Mouse (Mus musculus) kidney, adult 2 months (tissue): ENCODE measurements around the gene Col8a2. TPM values are rescaled to one million over a fixed set of nuclear protein-coding genes. Genes with fewer than 3 reads are reported as not detected.

Experiments
- DNase-seq: peaks from one replicate; pipeline ENCODE4 v3.0.0; 2021
- H3K27ac ChIP-seq: fragments of 200-500 bp; 2 replicates; pipeline ENCODE4 v1.5.1; 2012; ENCODE audit warnings: low read depth, low read length, control low read depth, inconsistent platforms; ENCODE audit not compliant: insufficient read depth
- H3K27me3 ChIP-seq: fragments of 200-500 bp; replicated peaks from 2 replicates; pipeline ENCODE4 v1.6.1; 2012; ENCODE audit warnings: mild to moderate bottlenecking, moderate library complexity, low read length, inconsistent platforms; ENCODE audit not compliant: control insufficient read depth, insufficient read depth
- H3K36me3 ChIP-seq: fragments of 200-500 bp; 2 replicates; pipeline ENCODE4 v1.6.1; 2012; ENCODE audit warnings: mild to moderate bottlenecking, moderate library complexity, low read length, inconsistent platforms; ENCODE audit not compliant: control insufficient read depth, insufficient read depth
- H3K4me1 ChIP-seq: fragments of 200-500 bp; 2 replicates; pipeline ENCODE4 v1.6.1; 2011; ENCODE audit warnings: low read length; ENCODE audit not compliant: control insufficient read depth, insufficient read depth
- H3K4me3 ChIP-seq: fragments of 200-500 bp; 2 replicates; pipeline ENCODE4 v1.5.1; 2011; ENCODE audit warnings: mild to moderate bottlenecking, low read depth, low read length, control low read depth; ENCODE audit not compliant: insufficient read depth
- CTCF ChIP-seq: fragments of 200-500 bp; conservative IDR thresholded peaks from 2 replicates; pipeline ENCODE4 v1.5.1; 2011; ENCODE audit warnings: low read depth, mild to moderate bottlenecking, control low read depth, low read length, moderate library complexity, mixed read lengths; ENCODE audit not compliant: insufficient read depth, insufficient read length
- POLR2A ChIP-seq: fragments of 200-500 bp; IDR thresholded peaks from one replicate; pipeline ENCODE4 v1.6.1; 2011; ENCODE audit warnings: low read depth, low read length, control low read depth
- WGBS: fragments of 180-500 bp; shearing (Covaris S2); methylation state at CpG from one replicate; pipeline ENCODE4 v1.1.7; 2018; 5-methylcytosine and 5-hydroxymethylcytosine counted together
- polyA plus RNA-seq: library from polyadenylated mRNA; depleted of rRNA; stranded (reverse); fragments of >200 nt; gene quantifications from 2 replicates; pipeline ENCODE4 v1.2.3, GENCODE M21; 2012

Gene Col8a2
- polyA plus RNA-seq, 1 experiment, result 0.31 TPM

DNA sequence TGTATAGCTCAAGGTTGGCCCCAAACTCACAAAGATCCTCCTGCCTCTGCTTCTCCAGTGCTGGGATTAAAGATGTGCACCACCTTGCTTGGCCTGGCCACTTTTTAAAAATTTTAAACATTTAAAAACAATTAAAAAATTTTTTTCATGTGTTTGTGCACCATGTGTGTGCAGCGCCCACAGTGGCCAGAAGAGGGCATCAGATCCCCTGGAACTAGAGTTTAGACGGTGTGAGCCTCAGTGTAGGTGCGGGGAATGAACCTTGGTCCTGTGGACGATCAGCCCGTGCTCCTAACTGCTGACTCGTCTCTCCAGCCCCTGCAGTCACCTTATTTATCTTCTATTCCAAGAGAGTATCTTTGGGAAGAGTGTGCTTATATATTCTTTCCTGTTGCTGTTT, 19.5 kb downstream of the Col8a2 start:
- no peaks in the 10 kb centered on the region for H3K36me3 ChIP-seq
- no peak overlapping the region for H3K27ac ChIP-seq
- peaks cover 3% of the 10 kb centered on the region for H3K4me1 ChIP-seq
- no peaks in the 10 kb centered on the region for H3K27me3 ChIP-seq
- DNase-seq, result no peak
- no peak overlapping the region for H3K4me3 ChIP-seq
- TF ChIP-seq CTCF, result no peak
- no peak for TF ChIP-seq POLR2A
- WGBS, result 90% methylated on average over 6 of the region's 6 CpGs

DNA sequence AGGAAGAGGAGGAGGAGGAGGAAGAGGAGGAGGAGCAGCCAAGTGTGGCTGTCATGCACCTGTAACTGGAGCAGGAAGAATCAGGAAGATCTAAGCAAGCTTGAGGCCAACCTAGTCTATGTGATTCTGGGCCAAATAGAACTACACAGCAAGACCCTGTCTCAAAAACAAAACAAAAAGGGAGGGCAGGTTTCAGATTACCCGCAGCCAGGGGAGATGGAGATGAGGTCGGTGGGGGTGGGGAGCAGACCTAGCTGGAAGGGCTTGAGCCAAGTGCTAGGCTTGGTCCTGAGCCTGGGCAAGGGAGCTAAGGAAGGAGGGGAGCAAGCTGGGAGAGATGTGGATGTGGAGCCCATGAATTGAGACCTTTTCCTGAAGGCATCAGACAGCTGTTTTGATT, 20.2 kb downstream of the Col8a2 start:
- WGBS, result 17% methylated on average over 2 of the region's 2 CpGs
- Histone ChIP-seq H3K36me3 (no peaks in the 10 kb centered on the region), H3K27me3 (no peaks in the 10 kb centered on the region), H3K27ac (no peak overlapping the region), H3K4me3 (no peak overlapping the region), H3K4me1 (peaks cover 3% of the 10 kb centered on the region; the same call in 1 of the 2 replicates)
- no peak for DNase-seq
- TF ChIP-seq CTCF (no peak), POLR2A (no peak)

DNA sequence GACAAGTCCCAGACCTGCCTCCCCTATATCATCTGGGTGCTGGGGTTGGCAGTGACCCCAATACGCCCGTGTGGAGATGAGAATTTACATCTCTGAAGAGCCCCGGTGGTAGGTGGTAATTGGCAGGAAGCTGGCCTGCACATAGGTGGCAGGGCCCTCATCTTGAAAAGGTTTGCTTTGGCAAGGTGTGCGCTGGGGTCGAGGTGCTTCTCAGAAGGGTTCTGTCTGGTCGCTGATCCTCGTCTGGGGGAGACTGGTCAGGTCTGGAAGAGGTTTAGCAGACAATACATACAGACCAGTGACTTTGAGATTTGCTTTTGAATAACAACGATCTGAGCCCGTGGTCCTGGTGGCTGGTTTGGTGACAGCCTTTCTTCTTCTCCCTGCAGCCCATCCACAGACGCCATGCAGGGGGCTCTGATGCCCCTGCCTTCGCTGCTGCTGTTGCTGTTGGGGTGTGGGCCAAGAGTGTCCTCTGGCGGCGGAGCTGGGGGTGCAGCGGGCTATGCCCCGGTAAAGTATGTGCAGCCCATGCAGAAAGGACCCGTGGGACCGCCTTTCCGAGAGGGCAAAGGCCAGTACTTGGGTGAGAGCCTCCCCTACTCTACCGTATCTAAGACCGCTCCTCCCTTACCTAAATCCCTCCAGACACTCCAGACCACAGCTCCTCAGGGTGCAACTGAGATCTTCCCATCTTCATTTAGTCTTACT, 22.8 kb downstream of the Col8a2 start:
- Histone ChIP-seq H3K27me3 (no peaks in the 10 kb centered on the region), H3K4me1 (peaks cover 3% of the 10 kb centered on the region; the same call in 1 of the 2 replicates), H3K36me3 (no peaks in the 10 kb centered on the region), H3K27ac (no peak overlapping the region), H3K4me3 (no peak overlapping the region)
- DNase-seq, result no peak
- WGBS, result 24% methylated on average over 20 of the region's 20 CpGs
- TF ChIP-seq CTCF (peak; percentile 41), POLR2A (no peak)

DNA sequence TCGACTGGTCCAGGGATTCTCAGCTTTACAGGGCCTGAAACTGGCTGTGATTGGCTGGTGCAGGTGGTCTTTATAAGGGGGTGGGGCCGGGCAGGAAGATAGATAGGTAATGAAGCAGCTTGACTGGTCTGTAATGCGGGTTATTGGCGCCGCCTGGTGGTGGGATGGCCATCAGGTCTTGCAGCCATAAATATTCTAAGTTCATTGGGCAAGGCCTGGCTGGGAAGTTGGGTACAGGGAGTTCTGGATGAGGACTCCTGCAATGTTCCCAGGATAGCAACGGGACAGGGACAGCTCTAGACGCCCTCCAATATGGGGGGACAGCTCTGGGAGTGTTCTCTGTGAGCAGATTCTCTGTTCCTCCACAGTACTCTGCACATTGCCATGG, 23.3 kb downstream of the Col8a2 start:
- Histone ChIP-seq H3K4me1 (peaks cover 7% of the 10 kb centered on the region; the same call in 1 of the 2 replicates), H3K27me3 (no peaks in the 10 kb centered on the region), H3K27ac (no peak overlapping the region), H3K36me3 (no peaks in the 10 kb centered on the region), H3K4me3 (no peak overlapping the region)
- TF ChIP-seq CTCF, result peak; percentile 79
- no peak for TF ChIP-seq POLR2A
- peak; percentile 88 for DNase-seq
- WGBS, result 2% methylated on average over 7 of the region's 7 CpGs

DNA sequence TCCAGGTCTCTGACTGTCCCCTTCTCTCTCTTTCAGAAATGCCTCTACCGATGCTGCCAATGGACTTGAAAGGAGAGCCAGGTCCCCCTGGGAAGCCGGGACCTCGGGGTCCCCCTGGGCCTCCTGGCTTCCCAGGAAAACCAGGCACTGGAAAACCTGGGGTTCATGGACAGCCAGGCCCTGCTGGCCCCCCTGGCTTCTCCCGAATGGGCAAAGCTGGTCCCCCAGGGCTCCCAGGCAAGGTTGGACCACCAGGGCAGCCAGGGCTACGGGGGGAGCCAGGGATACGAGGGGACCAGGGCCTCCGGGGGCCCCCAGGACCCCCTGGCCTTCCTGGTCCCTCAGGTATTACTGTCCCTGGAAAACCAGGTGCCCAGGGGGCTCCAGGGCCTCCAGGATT, 23.8 kb downstream of the Col8a2 start:
- Histone ChIP-seq H3K4me1 (peaks cover 7% of the 10 kb centered on the region; the same call in 1 of the 2 replicates), H3K36me3 (no peaks in the 10 kb centered on the region), H3K27me3 (no peaks in the 10 kb centered on the region), H3K4me3 (no peak overlapping the region), H3K27ac (no peak overlapping the region)
- 78% methylated on average over 7 of the region's 7 CpGs for WGBS
- DNase-seq, result no peak
- TF ChIP-seq CTCF, result no peak
- TF ChIP-seq POLR2A, result no peak

DNA sequence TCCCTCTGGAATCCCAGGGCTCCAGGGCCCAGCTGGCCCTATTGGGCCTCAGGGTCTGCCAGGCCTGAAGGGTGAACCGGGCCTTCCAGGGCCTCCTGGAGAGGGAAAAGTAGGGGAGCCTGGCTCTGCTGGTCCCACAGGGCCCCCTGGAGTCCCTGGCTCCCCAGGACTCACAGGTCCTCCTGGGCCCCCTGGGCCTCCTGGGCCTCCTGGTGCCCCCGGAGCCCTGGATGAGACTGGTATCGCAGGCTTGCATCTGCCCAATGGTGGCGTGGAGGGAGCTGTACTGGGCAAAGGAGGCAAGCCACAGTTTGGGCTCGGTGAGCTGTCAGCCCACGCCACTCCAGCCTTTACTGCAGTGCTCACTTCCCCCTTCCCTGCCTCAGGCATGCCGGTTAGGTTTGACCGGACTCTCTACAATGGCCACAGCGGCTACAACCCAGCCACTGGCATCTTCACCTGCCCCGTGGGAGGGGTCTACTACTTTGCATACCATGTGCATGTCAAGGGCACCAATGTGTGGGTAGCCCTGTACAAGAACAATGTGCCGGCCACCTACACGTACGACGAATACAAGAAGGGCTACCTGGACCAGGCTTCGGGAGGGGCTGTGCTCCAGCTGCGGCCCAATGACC, 25.1 kb downstream of the Col8a2 start:
- TF ChIP-seq CTCF, result no peak
- Histone ChIP-seq H3K4me1 (peaks cover 7% of the 10 kb centered on the region; the same call in 1 of the 2 replicates), H3K27ac (no peak overlapping the region), H3K27me3 (no peaks in the 10 kb centered on the region), H3K36me3 (no peaks in the 10 kb centered on the region), H3K4me3 (no peak overlapping the region)
- 93% methylated on average over 16 of the region's 16 CpGs for WGBS
- no peak for DNase-seq

DNA sequence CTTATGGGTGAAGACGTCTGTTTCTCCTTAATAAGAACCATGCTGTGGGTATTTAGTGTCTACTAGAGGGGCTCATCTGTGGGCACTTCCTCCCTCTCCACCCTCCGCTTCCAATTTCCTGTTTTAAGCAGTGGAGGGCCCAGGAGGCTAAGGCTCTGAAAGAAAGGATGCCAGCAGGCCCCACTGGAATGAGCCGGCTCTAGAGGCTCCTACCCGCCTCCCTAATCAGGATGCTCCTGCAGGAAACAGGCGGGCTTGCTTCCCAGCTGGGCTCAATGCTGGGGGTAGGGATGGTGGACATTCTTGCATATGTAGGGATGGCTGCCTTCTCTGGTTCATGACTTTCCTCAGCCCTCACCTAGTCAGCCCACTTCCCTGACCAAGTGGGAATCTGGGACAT, 26.6 kb downstream of the Col8a2 start:
- Histone ChIP-seq H3K4me1 (peaks cover 7% of the 10 kb centered on the region; the same call in 1 of the 2 replicates), H3K27me3 (no peaks in the 10 kb centered on the region), H3K27ac (no peak overlapping the region), H3K4me3 (no peak overlapping the region), H3K36me3 (no peaks in the 10 kb centered on the region)
- TF ChIP-seq POLR2A (no peak), CTCF (no peak)
- 55% methylated on average over 5 of the region's 5 CpGs for WGBS
- no peak for DNase-seq
